7 mouse cellular contexts compared by ENCODE assay signal in the genomic region with DNA sequence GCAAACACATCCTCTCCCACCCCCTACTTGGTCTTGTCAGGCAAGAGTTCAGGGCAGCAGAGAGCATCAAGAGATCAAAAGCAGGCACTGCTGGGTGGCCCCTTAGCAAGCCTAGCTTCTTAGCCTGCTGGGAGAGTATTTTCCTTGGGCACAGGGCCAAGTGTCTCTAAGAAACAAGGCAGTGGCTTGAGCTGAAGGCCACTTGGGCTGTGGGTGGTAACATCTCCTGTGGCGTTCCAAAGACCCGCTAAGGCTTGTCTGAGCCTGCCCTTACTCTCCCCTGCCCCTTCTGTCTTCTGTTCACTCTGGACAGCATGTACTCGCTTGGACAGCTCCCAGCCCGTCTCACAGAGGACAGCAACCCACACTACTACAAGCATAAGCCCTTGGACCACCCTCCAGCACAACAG. TPM values are rescaled to one million over a fixed set of nuclear protein-coding genes. Genes with fewer than 3 reads are reported as not detected.
DNase-seq lines count a peak whose midpoint lies in the region; ATAC-seq lines count a peak whose summit lies in the region.

No protein-coding gene starts in this region.

- WGBS in hindbrain, embryonic 16.5 days, result 11% methylated on average over 4 of the region's 4 CpGs
- 10% methylated on average over 4 of the region's 4 CpGs for WGBS in midbrain, embryonic 11.5 days
- 52% methylated on average over 4 of the region's 4 CpGs for WGBS in liver, embryonic 11.5 days

- H3K9me3 ChIP-seq in hindbrain, embryonic 16.5 days (ENCODE audit: control insufficient read depth, low read length), result no peaks in the 10 kb centered on the region
- H3K9me3 ChIP-seq in midbrain, embryonic 11.5 days (ENCODE audit: control insufficient read depth, low read length), result no peaks in the 10 kb centered on the region
- no peaks in the 10 kb centered on the region for H3K9me3 ChIP-seq in liver, embryonic 11.5 days (ENCODE audit: control insufficient read depth, low read length)

- no peak overlapping the region for H3K27ac ChIP-seq in hindbrain, embryonic 16.5 days (ENCODE audit: low read depth, low read length)
- no peak overlapping the region for H3K27ac ChIP-seq in midbrain, embryonic 11.5 days (ENCODE audit: low read depth, low read length)
- no peak overlapping the region for H3K27ac ChIP-seq in liver, embryonic 11.5 days (ENCODE audit: low read depth, low read length)

- peak; percentile 70 for DNase-seq in ovary, postnatal 36 days (ENCODE audit: low spot score)
- no peak for DNase-seq in ovary, postnatal 10 days (ENCODE audit: low spot score)
- peak; percentile 71 for DNase-seq in embryo, embryonic 11 days
- no peak for DNase-seq in midbrain, embryonic 11.5 days (ENCODE audit: low spot score, missing footprints)
- no peak for DNase-seq in thymus, postnatal 25 days
- DNase-seq in liver, embryonic 11.5 days (ENCODE audit: low spot score), result no peak

- H3K4me2 ChIP-seq in hindbrain, embryonic 16.5 days (ENCODE audit: low read length), result no peak overlapping the region
- no peak overlapping the region for H3K4me2 ChIP-seq in midbrain, embryonic 11.5 days
- no peak overlapping the region for H3K4me2 ChIP-seq in liver, embryonic 11.5 days

- H3K9ac ChIP-seq in hindbrain, embryonic 16.5 days (ENCODE audit: low read depth, low read length), result no peak overlapping the region
- H3K9ac ChIP-seq in midbrain, embryonic 11.5 days (ENCODE audit: low read length), result no peak overlapping the region
- H3K9ac ChIP-seq in liver, embryonic 11.5 days (ENCODE audit: low read depth, low read length), result no peak overlapping the region

- H3K36me3 ChIP-seq in hindbrain, embryonic 16.5 days (ENCODE audit: control insufficient read depth, insufficient read depth, low read length), result no peaks in the 10 kb centered on the region
- H3K36me3 ChIP-seq in midbrain, embryonic 11.5 days (ENCODE audit: control insufficient read depth, insufficient read depth, low read length), result no peaks in the 10 kb centered on the region
- no peaks in the 10 kb centered on the region for H3K36me3 ChIP-seq in liver, embryonic 11.5 days (ENCODE audit: control insufficient read depth, insufficient read depth, low read length)

- ATAC-seq in hindbrain, embryonic 16.5 days, result peak; percentile 80
- 0 out of 2 replicates have a peak, but pooled peaks have one; percentile 22 for ATAC-seq in midbrain, embryonic 11.5 days (ENCODE audit: low FRiP score)
- ATAC-seq in liver, embryonic 11.5 days (replicated peaks; ENCODE audit: low FRiP score), result no peak; the same call in 1 of the 2 replicates

- H3K4me3 ChIP-seq in hindbrain, embryonic 16.5 days (ENCODE audit: low read length), result no peak overlapping the region
- no peak overlapping the region for H3K4me3 ChIP-seq in midbrain, embryonic 11.5 days (ENCODE audit: low read depth, low read length)
- H3K4me3 ChIP-seq in liver, embryonic 11.5 days (ENCODE audit: low read depth, low read length), result no peak overlapping the region

- no peaks in the 10 kb centered on the region for H3K27me3 ChIP-seq in hindbrain, embryonic 16.5 days (replicated peaks; ENCODE audit: control insufficient read depth, insufficient read depth, low read length)
- no peaks in the 10 kb centered on the region for H3K27me3 ChIP-seq in midbrain, embryonic 11.5 days (ENCODE audit: control insufficient read depth, insufficient read depth, low read length)
- no peaks in the 10 kb centered on the region for H3K27me3 ChIP-seq in liver, embryonic 11.5 days (replicated peaks; ENCODE audit: control insufficient read depth, insufficient read depth, low read length)

- peaks cover 11% of the 10 kb centered on the region for H3K4me1 ChIP-seq in hindbrain, embryonic 16.5 days (ENCODE audit: control insufficient read depth, insufficient read depth, low read depth, low read length)
- peaks cover 11% of the 10 kb centered on the region for H3K4me1 ChIP-seq in midbrain, embryonic 11.5 days (ENCODE audit: control insufficient read depth, insufficient read depth, low read length)
- H3K4me1 ChIP-seq in liver, embryonic 11.5 days (replicated peaks; ENCODE audit: control insufficient read depth, insufficient read depth, low read length), result peaks cover 5% of the 10 kb centered on the region; the same call in 1 of the 2 replicates

RNA-seq across cellular contexts. Expression of gene Traf3ip2, which starts 28.1 kb away (rescaled TPM):
- polyA plus RNA-seq in hindbrain, embryonic 16.5 days (2015; fragmentation: Nextera tagmentation; extraction: Ambion mirVana), result 6.7 and 8.0 TPM in 2 replicates
- 3.9 TPM in 2 replicates for polyA plus RNA-seq in midbrain, embryonic 11.5 days (2014; fragmentation: Nextera tagmentation; extraction: Ambion mirVana)
- polyA plus RNA-seq in liver, embryonic 11.5 days (2014; fragmentation: Nextera tagmentation; extraction: Ambion mirVana), result 5.2 and 6.6 TPM in 2 replicates

Comparison
In these comparisons a context has a peak if more than half of its experiments do, and no peak if none do; other contexts are left out.
1. DNase-seq: peak in ovary, postnatal 36 days (single experiment) and embryo, embryonic 11 days (single experiment); none in ovary, postnatal 10 days (single experiment), midbrain, embryonic 11.5 days (single experiment), thymus, postnatal 25 days (single experiment) and liver, embryonic 11.5 days (single experiment).